Mouse (Mus musculus): ENCODE measurements around the gene Srp72. TPM values are rescaled to one million over a fixed set of nuclear protein-coding genes. Genes with fewer than 3 reads are reported as not detected.

Gene Srp72
- polyA plus RNA-seq, 1 experiment, result 36.2 TPM

DNA sequence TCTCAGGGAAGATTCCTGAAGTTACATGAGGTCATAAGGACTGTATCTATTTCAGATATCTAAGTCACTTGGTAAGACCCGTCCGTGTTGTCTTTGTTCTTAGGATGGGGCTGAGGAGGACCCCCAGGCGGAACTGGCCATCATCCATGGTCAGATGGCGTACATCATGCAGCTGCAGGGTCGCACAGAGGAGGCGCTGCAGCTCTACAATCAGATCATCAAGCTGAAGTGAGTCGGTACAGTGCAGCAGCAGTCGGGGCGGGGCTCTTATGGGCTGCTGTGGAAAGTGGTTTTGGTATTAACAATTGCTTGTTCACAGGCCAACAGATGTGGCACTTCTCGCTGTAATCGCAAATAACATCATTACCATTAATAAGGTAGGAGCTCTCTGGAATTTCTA is 9.5 kb downstream of the Srp72 start:
- H3K4me3 ChIP-seq (ENCODE audit: control insufficient read depth, insufficient read depth, low read length), result no peak overlapping the region
- H3K4me1 ChIP-seq (replicated peaks; ENCODE audit: control insufficient read depth, insufficient read depth, low read length), result no peaks in the 10 kb centered on the region
- H3K36me3 ChIP-seq (ENCODE audit: control insufficient read depth, insufficient read depth, low read length), result peaks cover 71% of the 10 kb centered on the region
- TF ChIP-seq CTCF (IDR thresholded peaks at IDR 0.05; ENCODE audit: borderline replicate concordance, control insufficient read depth, extremely low read depth, insufficient read depth, low read length, poor library complexity), result no peak
- WGBS, result 97% methylated on average over 11 of the region's 11 CpGs
- no peak overlapping the region for H3K27ac ChIP-seq (ENCODE audit: control insufficient read depth, insufficient read depth, low read length)
- no peak for DNase-seq
- H3K27me3 ChIP-seq (ENCODE audit: control insufficient read depth, insufficient read depth, low read length), result no peaks in the 10 kb centered on the region

DNA sequence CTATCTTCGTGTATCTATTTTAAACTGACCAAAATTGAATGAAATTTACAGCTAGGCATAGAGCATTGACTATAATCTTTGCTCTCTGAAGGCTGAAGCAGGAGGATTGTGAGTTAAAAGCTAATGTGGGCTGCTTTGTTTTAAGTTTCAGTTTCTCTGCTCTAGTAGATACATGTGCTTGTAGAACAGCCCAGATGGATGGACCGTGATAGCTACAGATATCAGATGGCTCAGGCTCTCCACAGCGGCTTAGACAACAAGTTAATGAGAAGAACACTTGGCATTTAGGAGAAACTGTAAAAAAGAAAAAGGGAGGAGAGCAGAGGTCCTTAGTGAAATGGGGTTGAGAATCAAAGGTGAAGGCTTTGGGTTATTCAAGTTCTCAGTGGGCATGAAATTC is 16.3 kb downstream of the Srp72 start:
- WGBS, result 99% methylated on average over 3 of the region's 3 CpGs
- Histone ChIP-seq H3K4me1 (replicated peaks; ENCODE audit: control insufficient read depth, insufficient read depth, low read length) (no peaks in the 10 kb centered on the region), H3K27me3 (ENCODE audit: control insufficient read depth, insufficient read depth, low read length) (no peaks in the 10 kb centered on the region), H3K4me3 (ENCODE audit: control insufficient read depth, insufficient read depth, low read length) (no peak overlapping the region), H3K36me3 (ENCODE audit: control insufficient read depth, insufficient read depth, low read length) (peaks cover 73% of the 10 kb centered on the region), H3K27ac (ENCODE audit: control insufficient read depth, insufficient read depth, low read length) (no peak overlapping the region)
- no peak for TF ChIP-seq POLR2A (IDR thresholded peaks at IDR 0.05; ENCODE audit: control insufficient read depth, extremely low read depth, insufficient read depth, low read length, poor library complexity)
- no peak for TF ChIP-seq CTCF (IDR thresholded peaks at IDR 0.05; ENCODE audit: borderline replicate concordance, control insufficient read depth, extremely low read depth, insufficient read depth, low read length, poor library complexity)
- DNase-seq, result no peak

DNA sequence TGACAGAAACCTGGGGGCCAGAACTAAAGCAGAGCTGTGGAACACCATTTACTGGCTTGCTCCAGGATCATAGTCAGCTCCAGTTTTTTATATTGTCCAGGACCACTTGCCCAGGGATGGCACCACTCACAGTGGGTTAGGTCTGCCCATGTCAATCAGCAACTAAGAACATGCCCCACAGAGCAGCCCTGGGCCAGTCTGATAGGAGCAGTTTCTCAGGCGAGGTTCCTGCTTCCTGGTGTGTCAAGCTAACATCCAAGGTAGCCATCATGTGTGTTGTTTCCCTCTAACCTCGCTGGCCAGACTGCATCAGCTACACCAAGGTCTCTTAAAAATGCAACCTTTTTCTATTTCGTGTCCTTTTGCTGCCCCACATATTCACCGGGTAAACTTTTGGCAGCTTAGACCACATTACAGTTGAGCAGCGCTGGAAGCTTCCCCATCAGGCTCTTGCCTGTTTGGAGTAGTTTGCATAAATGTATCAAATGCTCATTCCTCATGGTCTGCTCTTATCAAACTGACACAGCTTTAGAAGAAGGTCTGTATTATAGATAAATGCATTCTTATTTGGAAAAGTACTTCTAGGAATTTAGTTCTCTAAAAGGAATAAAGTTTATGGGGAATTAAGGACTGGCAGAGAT is 18.8 kb downstream of the Srp72 start:
- Histone ChIP-seq H3K4me1 (replicated peaks; ENCODE audit: control insufficient read depth, insufficient read depth, low read length) (no peaks in the 10 kb centered on the region), H3K27ac (ENCODE audit: control insufficient read depth, insufficient read depth, low read length) (no peak overlapping the region), H3K27me3 (ENCODE audit: control insufficient read depth, insufficient read depth, low read length) (no peaks in the 10 kb centered on the region), H3K4me3 (ENCODE audit: control insufficient read depth, insufficient read depth, low read length) (no peak overlapping the region), H3K36me3 (ENCODE audit: control insufficient read depth, insufficient read depth, low read length) (peaks cover 83% of the 10 kb centered on the region)
- DNase-seq, result no peak
- TF ChIP-seq POLR2A (IDR thresholded peaks at IDR 0.05; ENCODE audit: control insufficient read depth, extremely low read depth, insufficient read depth, low read length, poor library complexity) (no peak), CTCF (IDR thresholded peaks at IDR 0.05; ENCODE audit: borderline replicate concordance, control insufficient read depth, extremely low read depth, insufficient read depth, low read length, poor library complexity) (no peak)
- WGBS, result 94% methylated on average over 5 of the region's 5 CpGs

DNA sequence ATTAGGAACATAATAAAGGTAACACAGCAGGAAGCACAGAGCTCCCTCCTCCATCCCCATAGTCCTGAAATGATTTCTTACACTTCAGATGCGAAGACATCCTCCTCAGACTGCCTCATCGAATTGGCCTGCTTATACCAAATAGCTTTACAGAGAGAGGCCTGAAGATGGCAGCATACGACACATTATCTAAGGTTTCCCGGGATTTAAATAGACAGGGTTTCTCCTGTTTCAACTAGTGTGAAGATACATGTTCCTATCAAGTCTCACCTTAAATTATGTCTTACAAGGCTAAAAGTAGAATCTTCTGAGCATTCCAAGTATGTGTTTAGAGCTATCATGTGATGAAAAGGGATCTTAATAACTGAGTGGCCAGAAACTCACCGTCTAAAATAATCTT is 23.9 kb downstream of the Srp72 start:
- DNase-seq, result no peak
- no peak overlapping the region for H3K27ac ChIP-seq (ENCODE audit: control insufficient read depth, insufficient read depth, low read length)
- 71% methylated on average over 5 of the region's 5 CpGs for WGBS
- no peaks in the 10 kb centered on the region for H3K27me3 ChIP-seq (ENCODE audit: control insufficient read depth, insufficient read depth, low read length)
- no peak overlapping the region for H3K4me3 ChIP-seq (ENCODE audit: control insufficient read depth, insufficient read depth, low read length)
- peaks cover 60% of the 10 kb centered on the region for H3K36me3 ChIP-seq (ENCODE audit: control insufficient read depth, insufficient read depth, low read length)
- TF ChIP-seq POLR2A (IDR thresholded peaks at IDR 0.05; ENCODE audit: control insufficient read depth, extremely low read depth, insufficient read depth, low read length, poor library complexity) (no peak), CTCF (IDR thresholded peaks at IDR 0.05; ENCODE audit: borderline replicate concordance, control insufficient read depth, extremely low read depth, insufficient read depth, low read length, poor library complexity) (no peak)
- H3K4me1 ChIP-seq (replicated peaks; ENCODE audit: control insufficient read depth, insufficient read depth, low read length), result no peaks in the 10 kb centered on the region

DNA sequence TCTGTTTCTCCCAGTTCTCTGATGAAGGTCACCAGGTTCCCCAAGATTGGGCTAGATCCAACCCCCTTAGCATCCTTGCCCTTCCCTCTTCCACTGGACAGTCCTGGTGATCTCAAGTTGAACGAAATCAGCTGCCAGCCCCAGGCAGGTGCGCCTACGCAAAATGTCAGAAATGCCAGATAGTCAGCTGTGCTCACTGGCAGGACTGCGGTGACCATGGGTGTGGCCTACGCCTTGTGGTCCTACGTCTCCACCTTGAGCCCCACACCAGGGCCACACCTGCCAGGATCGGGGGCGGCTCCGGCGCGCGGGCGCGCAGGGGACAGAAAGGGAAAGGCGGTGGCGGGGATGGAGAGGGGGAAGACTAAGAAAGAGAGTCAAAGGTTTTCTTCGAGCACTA is 26.7 kb downstream of the Srp72 start:
- no peak for TF ChIP-seq CTCF (IDR thresholded peaks at IDR 0.05; ENCODE audit: borderline replicate concordance, control insufficient read depth, extremely low read depth, insufficient read depth, low read length, poor library complexity)
- no peak for TF ChIP-seq POLR2A (IDR thresholded peaks at IDR 0.05; ENCODE audit: control insufficient read depth, extremely low read depth, insufficient read depth, low read length, poor library complexity)
- H3K4me3 ChIP-seq (ENCODE audit: control insufficient read depth, insufficient read depth, low read length), result no peak overlapping the region
- no peaks in the 10 kb centered on the region for H3K27me3 ChIP-seq (ENCODE audit: control insufficient read depth, insufficient read depth, low read length)
- no peak overlapping the region for H3K27ac ChIP-seq (ENCODE audit: control insufficient read depth, insufficient read depth, low read length)
- no peak for DNase-seq
- peaks cover 32% of the 10 kb centered on the region for H3K36me3 ChIP-seq (ENCODE audit: control insufficient read depth, insufficient read depth, low read length)
- no peaks in the 10 kb centered on the region for H3K4me1 ChIP-seq (replicated peaks; ENCODE audit: control insufficient read depth, insufficient read depth, low read length)
- 98% methylated on average over 17 of the region's 17 CpGs for WGBS

DNA sequence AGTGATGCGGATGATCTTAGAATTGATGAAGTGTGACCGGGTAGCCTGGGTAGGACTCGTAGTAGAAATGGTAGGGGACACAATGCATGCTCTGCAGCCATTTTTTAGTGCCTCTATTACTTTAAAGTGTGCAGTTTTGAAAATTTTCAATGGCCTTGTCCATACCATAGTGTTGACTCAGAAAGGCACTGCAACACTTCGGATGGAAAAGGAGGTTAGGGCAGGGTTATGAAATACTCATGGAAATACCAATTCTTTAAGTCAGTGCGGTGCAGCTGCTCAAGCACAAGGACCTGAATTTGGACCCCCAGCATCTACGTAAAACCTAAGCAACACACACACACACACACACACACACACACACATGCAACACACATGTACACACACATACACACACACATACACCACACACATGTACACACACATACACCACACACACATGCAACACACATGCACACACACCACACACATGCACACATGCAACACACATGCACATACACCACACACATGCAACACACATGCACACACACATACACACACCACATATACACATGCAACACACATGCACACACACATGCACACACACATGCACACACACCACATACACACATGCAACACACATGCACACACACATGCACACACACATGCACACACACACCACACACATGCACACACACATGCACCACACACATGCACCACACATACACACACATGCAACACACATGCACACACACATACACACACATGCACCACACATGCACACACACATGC is 29.8 kb downstream of the Srp72 start, which contains the start of gene Arl9:
Arl9 (plus strand) TSS at position 5 of the 771 bp plus-strand sequence.
- Histone ChIP-seq H3K4me1 (replicated peaks; ENCODE audit: control insufficient read depth, insufficient read depth, low read length) (no peaks in the 10 kb centered on the region), H3K27me3 (ENCODE audit: control insufficient read depth, insufficient read depth, low read length) (no peaks in the 10 kb centered on the region), H3K36me3 (ENCODE audit: control insufficient read depth, insufficient read depth, low read length) (peaks cover 3% of the 10 kb centered on the region), H3K27ac (ENCODE audit: control insufficient read depth, insufficient read depth, low read length) (no peak within 1 kb of the TSS), H3K4me3 (ENCODE audit: control insufficient read depth, insufficient read depth, low read length) (no peak within 1 kb of the TSS)
- no peak for DNase-seq
- 96% methylated on average over 6 of the region's 6 CpGs for WGBS
- TF ChIP-seq CTCF (IDR thresholded peaks at IDR 0.05; ENCODE audit: borderline replicate concordance, control insufficient read depth, extremely low read depth, insufficient read depth, low read length, poor library complexity) (no peak), POLR2A (IDR thresholded peaks at IDR 0.05; ENCODE audit: control insufficient read depth, extremely low read depth, insufficient read depth, low read length, poor library complexity) (no peak)
